Mouse (Mus musculus): Measurements from ENCODE around the gene Tmem179b. TPM values are rescaled to one million over a fixed set of nuclear protein-coding genes. Genes with fewer than 3 reads are reported as not detected.

The Tmem179b gene
- polyA plus RNA-seq, 1 experiment, result 134 TPM

GRCm38 (mm10) chr19:8786008-8786781 lies 11.9 kb upstream of the Tmem179b start, which contains the start of gene Taf6l:
Gene Taf6l (minus strand): TSS chr19:8786417.
- DNase-seq (ENCODE audit: low read depth), result peak; percentile 82

DNA sequence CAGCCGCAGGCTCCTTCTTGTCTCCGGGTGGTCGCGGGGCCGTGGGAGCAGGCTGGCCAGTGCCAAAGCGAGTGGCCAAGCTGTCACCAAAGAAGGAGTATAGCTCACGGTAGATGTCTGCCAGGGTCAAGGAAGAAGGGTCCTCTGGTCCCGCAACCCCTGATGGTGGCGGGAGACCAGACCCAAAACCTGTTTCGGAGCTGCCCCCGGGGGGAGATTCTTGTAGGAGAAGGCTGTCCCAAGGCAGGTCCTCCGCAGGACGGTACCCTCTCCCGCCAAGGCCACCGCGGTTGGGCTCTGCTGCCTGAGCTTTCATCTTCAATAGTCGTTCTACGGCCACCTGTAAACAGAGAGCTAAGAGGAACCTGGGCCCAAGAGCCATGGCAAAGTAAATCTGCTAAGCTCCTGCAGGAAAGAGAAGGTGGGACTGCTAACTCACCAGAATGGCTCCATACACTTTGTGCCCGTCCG lies 719 bp upstream of the Tmem179b start:
- no peak for DNase-seq (ENCODE audit: low read depth)

GRCm38 (mm10) chr19:8773409-8773808 lies 858 bp downstream of the Tmem179b start:
- DNase-seq (ENCODE audit: low read depth), result no peak

GRCm38 (mm10) chr19:8772996-8773395 lies 1.3 kb downstream of the Tmem179b start:
- no peak for DNase-seq (ENCODE audit: low read depth)

DNA sequence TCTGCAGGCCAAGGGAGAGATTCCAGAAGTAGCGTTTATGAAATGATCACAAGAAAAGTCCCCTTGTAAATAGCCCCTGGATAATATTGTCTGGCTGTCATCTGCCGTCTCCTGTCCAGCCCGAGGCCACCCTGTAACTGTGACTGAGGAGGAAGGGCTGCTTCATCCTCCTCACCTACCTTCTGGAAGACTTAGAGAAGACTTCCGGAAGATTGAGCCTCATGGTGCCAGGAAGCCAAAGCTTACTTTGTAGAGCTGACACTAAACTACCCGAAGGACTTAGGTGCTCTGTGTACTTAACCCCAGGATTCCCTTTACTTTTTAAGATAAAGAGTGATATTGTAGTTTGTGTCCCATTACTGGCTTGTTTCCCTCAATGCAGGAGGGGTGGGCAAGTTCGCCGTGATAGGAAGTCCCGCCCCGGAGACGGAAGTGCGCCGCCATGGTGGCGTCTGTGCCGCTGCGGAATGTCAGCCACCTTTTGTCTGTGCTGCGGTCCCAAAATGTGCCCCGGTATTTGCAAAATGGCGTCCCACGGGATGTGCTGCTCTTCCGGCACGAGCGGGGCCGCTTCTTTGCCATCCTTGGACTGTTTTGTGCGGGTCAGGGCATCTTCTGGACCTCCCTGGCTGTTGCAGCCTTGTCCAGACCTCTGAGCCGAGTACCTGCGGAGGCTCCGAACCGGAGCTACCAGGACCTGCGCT lies 3.5 kb downstream of the Tmem179b start, which contains the start of gene Tmem223:
Gene Tmem223 (plus strand): TSS at position 430 of the 704 bp plus-strand sequence.
- DNase-seq (ENCODE audit: low read depth), result no peak

DNA sequence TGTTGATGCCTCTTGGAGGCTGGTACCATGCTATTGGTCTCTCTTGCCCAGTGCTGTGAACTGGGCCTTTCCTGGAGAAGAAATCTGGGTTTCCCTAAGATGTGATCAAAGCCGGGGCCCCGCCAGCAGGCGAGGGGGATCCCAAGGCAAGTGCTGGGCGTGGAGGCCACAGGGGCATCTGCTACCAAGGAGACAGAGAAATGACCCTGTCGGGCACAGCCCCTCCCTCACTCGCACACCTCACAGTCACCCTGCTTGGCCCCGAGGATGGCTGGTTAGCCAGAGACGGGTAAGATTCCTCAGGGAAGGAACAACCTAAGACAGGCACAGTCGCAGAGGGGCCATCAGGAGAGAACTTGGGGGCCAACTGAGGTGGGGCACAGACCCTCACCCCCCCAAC lies 8.7 kb downstream of the Tmem179b start:
- DNase-seq (ENCODE audit: low read depth), result no peak

- no peak for DNase-seq (ENCODE audit: low read depth)
These were observed 11.0 kb downstream of the Tmem179b start for GRCm38 (mm10) chr19:8763276-8763675.

GRCm38 (mm10) chr19:8760757-8761156 lies 13.5 kb downstream of the Tmem179b start:
- DNase-seq (ENCODE audit: low read depth), result no peak

- no peak for DNase-seq (ENCODE audit: low read depth)
These were observed 15.4 kb downstream of the Tmem179b start for GRCm38 (mm10) chr19:8758899-8759298.

- no peak for DNase-seq (ENCODE audit: low read depth)
These were observed 16.7 kb downstream of the Tmem179b start for GRCm38 (mm10) chr19:8757471-8757998.

GRCm38 (mm10) chr19:8756635-8757387 lies 17.5 kb downstream of the Tmem179b start, which contains the start of gene Nxf1:
Gene Nxf1 (plus strand): TSS chr19:8757073.
- no peak for DNase-seq (ENCODE audit: low read depth)

- no peak for DNase-seq (ENCODE audit: low read depth)
These were observed 18.6 kb downstream of the Tmem179b start for GRCm38 (mm10) chr19:8755652-8756051.

DNA sequence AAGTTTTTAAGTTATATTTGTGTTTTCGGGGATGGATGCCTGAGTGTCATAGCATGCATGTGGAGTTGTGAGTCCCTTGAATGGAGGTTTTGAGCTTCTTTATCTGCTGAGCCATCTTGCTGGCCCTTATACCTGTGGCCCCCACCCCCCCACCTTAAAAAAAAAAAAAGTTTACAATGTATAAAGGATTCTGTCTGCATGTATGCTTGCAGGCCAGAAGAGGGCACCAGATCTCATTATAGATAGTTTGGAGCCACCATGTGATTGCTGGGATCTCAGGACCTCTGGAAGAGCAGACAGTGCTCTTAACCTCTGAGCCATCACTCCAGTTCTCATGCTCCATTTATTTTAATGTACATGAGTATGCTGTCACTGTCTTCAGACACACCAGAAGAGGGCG lies 26.9 kb downstream of the Tmem179b start:
- DNase-seq (ENCODE audit: low read depth), result no peak

DNA sequence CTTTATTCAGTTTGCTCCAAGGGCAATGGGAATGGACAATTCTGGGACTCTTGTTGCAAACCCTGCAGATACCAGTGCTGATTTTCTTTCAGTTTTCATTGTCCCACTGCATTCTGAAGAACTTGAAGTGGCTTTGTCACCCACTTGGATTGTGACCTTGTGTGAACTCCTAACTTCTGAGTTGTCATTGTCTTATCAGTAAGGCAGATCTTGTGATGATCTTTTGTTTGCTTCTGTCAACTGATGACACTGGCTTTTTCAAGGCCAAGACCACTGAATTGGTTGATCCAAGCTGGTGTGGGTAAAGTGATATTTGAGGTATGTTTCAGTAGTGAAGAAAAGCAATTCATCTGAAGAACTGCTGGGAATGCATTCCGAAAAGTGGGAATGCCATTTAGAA lies 28.9 kb downstream of the Tmem179b start:
- DNase-seq (ENCODE audit: low read depth), result no peak

DNA sequence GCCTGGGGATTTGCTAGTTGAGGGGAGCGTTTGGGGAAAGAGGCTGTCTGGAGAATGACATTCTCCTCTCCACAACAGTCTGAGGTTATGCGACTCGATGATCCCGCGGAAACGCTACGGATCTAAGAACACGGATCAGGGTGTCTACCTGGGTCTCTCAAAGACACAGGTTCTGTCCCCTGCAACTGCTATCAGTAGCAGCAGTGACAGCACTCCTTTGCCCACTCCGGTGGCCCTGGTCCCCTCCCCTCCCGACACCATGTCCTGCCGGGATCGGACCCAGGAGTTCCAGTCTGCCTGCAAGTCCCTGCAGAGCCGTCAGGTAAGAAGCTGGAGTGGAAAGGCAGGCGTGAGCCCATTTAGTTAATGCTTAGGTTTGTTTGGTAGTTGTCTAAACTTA lies 32.1 kb downstream of the Tmem179b start:
- DNase-seq (ENCODE audit: low read depth), result no peak

- DNase-seq (ENCODE audit: low read depth), result peak; percentile 90
These were observed 32.9 kb downstream of the Tmem179b start, which contains the start of gene Stx5a for GRCm38 (mm10) chr19:8741243-8741869. Gene Stx5a (plus strand): TSS chr19:8741413.

- no peak for DNase-seq (ENCODE audit: low read depth)
These were observed 33.7 kb downstream of the Tmem179b start, which contains the start of gene 1700092M07Rik for GRCm38 (mm10) chr19:8740603-8741002. Gene 1700092M07Rik (plus strand): TSS chr19:8740718.

GRCm38 (mm10) chr19:8739646-8740045 lies 34.6 kb downstream of the Tmem179b start:
- no peak for DNase-seq (ENCODE audit: low read depth)

DNA sequence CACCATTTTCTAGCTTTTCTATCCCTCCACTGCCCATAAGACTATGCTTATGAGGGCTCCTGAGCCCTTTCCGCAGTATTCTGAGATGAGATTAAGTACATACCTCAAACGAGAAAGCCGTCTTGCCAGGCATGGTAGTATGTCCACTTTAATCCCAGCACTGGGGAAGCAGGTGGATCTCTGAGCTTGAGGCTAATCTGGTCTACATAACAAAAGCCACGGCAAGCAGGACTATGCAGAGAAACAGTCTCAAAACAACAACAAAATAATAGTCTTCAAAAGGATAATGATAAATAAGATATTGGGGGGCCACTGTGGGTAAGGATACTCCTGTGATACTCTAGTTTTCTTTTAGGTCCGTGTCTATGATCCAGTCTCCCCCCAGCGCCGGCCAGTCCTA lies 35.4 kb downstream of the Tmem179b start:
- no peak for DNase-seq (ENCODE audit: low read depth)

DNA sequence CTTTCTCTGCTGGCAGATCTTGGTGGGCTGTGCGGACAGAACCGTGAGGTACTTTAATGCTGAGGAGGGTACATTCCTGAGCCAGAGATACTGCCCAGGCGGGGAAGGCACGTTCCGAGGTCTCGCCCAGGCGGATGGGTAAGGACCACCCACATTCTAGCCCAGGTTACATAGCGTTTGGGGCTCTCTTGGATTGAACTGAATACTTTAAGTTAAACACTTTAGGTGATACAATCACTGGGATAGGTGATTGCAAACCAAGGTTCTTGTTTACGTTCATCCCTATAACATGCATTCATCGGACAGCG lies 38.2 kb downstream of the Tmem179b start:
- DNase-seq (ENCODE audit: low read depth), result no peak

GRCm38 (mm10) chr19:8735389-8736159 lies 38.7 kb downstream of the Tmem179b start, which contains the start of gene Wdr74:
Gene Wdr74 (plus strand): TSS chr19:8735827.
- DNase-seq (ENCODE audit: low read depth), result no peak
